Mouse (Mus musculus) liver, adult 2 months (tissue): Measurements from ENCODE around the gene Copb1. TPM values are rescaled to one million over a fixed set of nuclear protein-coding genes. Genes with fewer than 3 reads are reported as not detected.
A peak's percentile ranks its signal among the peaks of the same experiment; 100 is the strongest.

Experiments used
- DNase-seq: peaks from one replicate; pipeline ENCODE4 v3.0.0-alpha.2; 2011; ENCODE audit warnings: low read depth, low spot score; ENCODE audit errors: extremely low read depth
- H3K27ac ChIP-seq: fragments of 200-500 bp; replicated peaks from 2 replicates; pipeline ENCODE4 v1.5.1; 2012; ENCODE audit warnings: low read depth, mild to moderate bottlenecking, control low read depth, inconsistent platforms, low read length; ENCODE audit not compliant: insufficient read depth
- H3K27me3 ChIP-seq: fragments of 200-500 bp; 2 replicates; pipeline ENCODE4 v1.6.1; 2012; ENCODE audit warnings: mild to moderate bottlenecking, moderate library complexity, low read length, inconsistent platforms; ENCODE audit not compliant: control insufficient read depth, insufficient read depth
- H3K36me3 ChIP-seq: fragments of 200-500 bp; 2 replicates; pipeline ENCODE4 v1.6.1; 2012; ENCODE audit warnings: low read length, inconsistent platforms; ENCODE audit not compliant: control insufficient read depth, insufficient read depth
- H3K4me1 ChIP-seq: fragments of 200-500 bp; 2 replicates; pipeline ENCODE4 v1.6.1; 2011; ENCODE audit warnings: low read length; ENCODE audit not compliant: control insufficient read depth, insufficient read depth
- H3K4me3 ChIP-seq: fragments of 200-500 bp; 2 replicates; pipeline ENCODE4 v1.5.1; 2011; ENCODE audit warnings: low read depth, mild to moderate bottlenecking, control low read depth, low read length, moderate library complexity; ENCODE audit not compliant: insufficient read depth
- H3K79me2 ChIP-seq: fragments of 200-500 bp; 2 replicates; pipeline ENCODE4 v1.6.1; 2012; ENCODE audit warnings: inconsistent platforms, mild to moderate bottlenecking, low read length, moderate library complexity; ENCODE audit not compliant: control insufficient read depth, insufficient read depth
- H3K9ac ChIP-seq: fragments of 200-500 bp; 2 replicates; pipeline ENCODE4 v1.6.1; 2012; ENCODE audit warnings: low read depth, mild to moderate bottlenecking, control low read depth, inconsistent platforms, low read length
- CTCF ChIP-seq: fragments of 200-500 bp; IDR thresholded peaks from 2 replicates; pipeline ENCODE4 v1.5.1; 2011; ENCODE audit warnings: low read depth, low read length, control low read depth
- POLR2A ChIP-seq: fragments of 200-500 bp; IDR thresholded peaks from 2 replicates; pipeline ENCODE4 v1.6.1; 2011; ENCODE audit warnings: low read length, control low read depth; ENCODE audit not compliant: insufficient read depth; ENCODE audit errors: extremely low read depth
- WGBS: fragments of 180-500 bp; shearing (Covaris S2); methylation state at CpG from one replicate; pipeline ENCODE4 v1.1.7; 2018; 5-methylcytosine and 5-hydroxymethylcytosine counted together
- polyA plus RNA-seq: library from polyadenylated mRNA; depleted of rRNA; stranded (reverse); fragments of >200 nt; gene quantifications from 2 replicates; pipeline ENCODE4 v1.2.3, GENCODE M21; 2012
- total RNA-seq: library from RNA; depleted of rRNA; stranded (reverse); fragments of >200 nt; gene quantifications from 2 replicates; pipeline ENCODE4 v1.2.3, GENCODE M21; 2014

Gene Copb1
- total and polyA plus RNA-seq, 2 experiments = 20.3 to 82.7 TPM

DNA sequence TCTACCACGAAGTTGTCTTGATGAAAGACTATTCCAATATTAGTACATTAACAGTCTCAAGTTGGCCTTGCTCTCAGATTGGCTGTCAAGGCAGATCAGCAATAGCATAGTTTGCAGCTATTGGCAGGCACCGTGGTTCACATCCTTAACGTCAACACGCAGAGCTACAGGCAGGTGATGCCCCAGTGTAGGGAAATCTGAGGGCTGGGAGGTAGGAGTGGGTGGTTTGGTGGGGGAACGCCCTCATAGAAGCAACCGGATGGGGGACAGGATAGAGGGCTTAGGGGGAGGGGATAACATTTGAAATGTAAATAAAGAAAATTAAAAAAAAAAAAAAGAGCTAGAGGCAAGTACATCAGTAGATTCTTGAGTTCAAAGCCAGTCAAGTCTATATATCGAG lies 20.5 kb downstream of the Copb1 start:
- Histone ChIP-seq H3K27me3 (no peaks in the 10 kb centered on the region), H3K36me3 (peaks cover 59% of the 10 kb centered on the region), H3K27ac (no peak overlapping the region), H3K4me1 (peaks cover 8% of the 10 kb centered on the region), H3K4me3 (no peak overlapping the region), H3K9ac (no peak overlapping the region), H3K79me2 (no peaks in the 10 kb centered on the region; the same call in 1 of the 2 replicates)
- TF ChIP-seq CTCF (no peak), POLR2A (no peak)
- WGBS = 79% methylated on average over 7 of the region's 7 CpGs
- DNase-seq = no peak

DNA sequence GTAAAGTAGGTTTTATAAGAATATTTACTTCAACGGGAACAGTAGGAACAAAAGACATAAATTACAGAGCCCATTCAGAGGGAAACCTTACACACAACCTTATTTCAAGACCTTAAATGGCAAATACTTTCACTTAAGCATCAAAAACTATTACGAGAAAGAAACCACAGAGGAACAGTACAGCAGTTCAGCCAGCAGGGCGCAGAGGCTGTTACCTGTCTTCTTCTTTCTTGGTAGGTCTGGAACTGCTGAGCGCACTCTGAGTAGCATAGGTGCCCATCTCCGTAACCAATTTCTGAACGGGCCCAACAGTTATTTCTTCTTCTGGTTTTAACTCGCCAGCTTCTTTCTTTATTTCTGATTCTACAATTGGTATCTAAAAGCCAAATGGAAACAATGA lies 21.5 kb downstream of the Copb1 start:
- H3K27me3 ChIP-seq = no peaks in the 10 kb centered on the region
- H3K4me1 ChIP-seq = peaks cover 8% of the 10 kb centered on the region
- DNase-seq = no peak
- no peak overlapping the region for H3K4me3 ChIP-seq
- no peaks in the 10 kb centered on the region; the same call in 1 of the 2 replicates for H3K79me2 ChIP-seq
- no peak overlapping the region for H3K27ac ChIP-seq
- TF ChIP-seq POLR2A = no peak
- TF ChIP-seq CTCF = peak; percentile 7; the same call in 1 of the 2 replicates
- peaks cover 60% of the 10 kb centered on the region for H3K36me3 ChIP-seq
- WGBS = 90% methylated on average over 7 of the region's 7 CpGs
- H3K9ac ChIP-seq = no peak overlapping the region

DNA sequence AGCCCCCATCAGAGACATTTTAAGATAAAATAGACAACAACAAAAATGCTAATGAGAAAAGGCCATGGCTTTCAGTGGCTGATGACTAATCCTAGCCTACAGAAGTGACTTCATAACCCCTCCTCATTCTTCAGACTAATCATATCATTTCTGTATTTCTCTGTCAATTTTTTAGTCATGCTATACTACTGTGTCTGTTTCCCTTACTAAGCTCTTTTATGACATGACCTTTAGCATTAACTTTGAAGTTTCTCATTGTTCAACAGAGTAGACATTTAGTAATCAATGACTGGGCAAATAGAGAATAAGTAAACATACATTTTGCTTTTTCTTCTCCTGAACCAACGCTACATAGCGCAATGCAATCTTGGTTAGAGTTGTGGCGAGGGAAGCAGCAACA lies 22.7 kb downstream of the Copb1 start:
- Histone ChIP-seq H3K27me3 (no peaks in the 10 kb centered on the region), H3K79me2 (no peaks in the 10 kb centered on the region; the same call in 1 of the 2 replicates), H3K9ac (no peak overlapping the region), H3K4me1 (peaks cover 8% of the 10 kb centered on the region), H3K36me3 (peaks cover 60% of the 10 kb centered on the region), H3K4me3 (no peak overlapping the region), H3K27ac (no peak overlapping the region)
- WGBS = 28% methylated on average over 3 of the region's 3 CpGs
- peak; percentile 69 for DNase-seq
- TF ChIP-seq POLR2A (no peak), CTCF (no peak)

DNA sequence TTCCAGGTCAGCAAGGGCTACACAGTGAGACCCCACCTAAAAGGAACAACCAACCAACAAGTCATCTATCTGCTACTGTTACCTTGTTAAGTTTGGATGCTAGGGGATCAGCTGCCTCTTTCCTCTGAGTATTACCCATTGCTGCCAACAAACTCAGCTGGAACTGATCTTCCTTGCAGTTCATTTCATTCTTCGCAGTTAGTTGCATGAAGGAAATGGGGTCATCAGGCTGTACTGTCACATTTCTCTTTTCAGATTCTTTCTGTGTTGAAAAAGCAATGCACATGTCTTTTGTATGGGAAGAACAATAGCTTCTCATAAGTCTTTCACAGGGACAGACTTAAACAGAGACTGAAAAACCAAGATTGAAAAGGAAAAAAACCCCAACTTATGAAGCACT lies 28.0 kb downstream of the Copb1 start:
- H3K27me3 ChIP-seq = no peaks in the 10 kb centered on the region
- no peak for DNase-seq
- no peak overlapping the region for H3K4me3 ChIP-seq
- H3K4me1 ChIP-seq = peaks cover 6% of the 10 kb centered on the region; the same call in 1 of the 2 replicates
- TF ChIP-seq POLR2A (no peak), CTCF (no peak)
- H3K36me3 ChIP-seq = peaks cover 56% of the 10 kb centered on the region
- H3K79me2 ChIP-seq = no peaks in the 10 kb centered on the region; the same call in 1 of the 2 replicates
- H3K9ac ChIP-seq = no peak overlapping the region
- no peak overlapping the region for H3K27ac ChIP-seq
- 95% methylated on average over 1 of the region's 1 CpGs for whole genome bisulfite sequencing

DNA sequence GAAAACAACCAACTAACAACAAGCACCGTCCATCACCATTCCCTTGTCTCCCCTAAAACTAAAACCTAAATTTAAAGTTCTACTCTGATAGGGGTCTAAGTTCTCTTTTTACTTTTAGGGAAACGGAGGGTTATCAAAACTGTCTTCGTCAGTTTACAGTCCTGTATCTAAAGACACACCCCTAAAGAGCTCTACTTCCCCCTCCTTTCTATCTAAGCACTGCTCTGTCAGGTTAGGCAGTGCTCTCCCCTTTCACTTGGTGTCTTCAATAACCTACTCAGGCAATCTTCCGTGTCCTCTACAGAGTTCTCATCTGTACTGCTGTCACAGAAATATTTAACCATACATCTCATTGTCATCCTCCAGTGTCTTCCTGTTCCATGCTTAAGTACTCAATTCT lies 34.1 kb downstream of the Copb1 start:
- no peaks in the 10 kb centered on the region for H3K79me2 ChIP-seq
- H3K4me1 ChIP-seq = no peaks in the 10 kb centered on the region
- H3K36me3 ChIP-seq = peaks cover 45% of the 10 kb centered on the region
- H3K9ac ChIP-seq = no peak overlapping the region
- no peaks in the 10 kb centered on the region for H3K27me3 ChIP-seq
- no peak overlapping the region for H3K4me3 ChIP-seq
- TF ChIP-seq CTCF (no peak), POLR2A (no peak)
- 87% methylated on average over 4 of the region's 4 CpGs for WGBS
- DNase-seq = no peak
- H3K27ac ChIP-seq = no peak overlapping the region

DNA sequence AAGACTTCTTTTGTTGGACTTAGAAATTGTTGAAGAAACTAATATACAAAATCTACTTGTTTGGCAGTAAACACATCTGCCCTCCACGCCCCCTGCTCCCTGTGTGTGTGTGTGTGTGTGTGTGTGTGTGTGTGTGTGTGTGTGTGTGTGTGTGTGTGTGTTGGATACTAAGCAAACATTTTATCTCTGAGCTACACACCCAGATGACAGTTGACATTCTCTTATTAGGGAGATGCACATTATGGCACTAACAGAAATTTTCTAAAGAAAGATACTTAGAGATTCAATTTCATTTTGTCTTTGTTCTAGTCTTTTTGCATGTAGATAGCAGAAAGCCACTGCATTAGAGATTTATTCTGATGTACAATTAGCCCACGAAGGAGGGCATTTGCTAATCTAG lies 37.6 kb downstream of the Copb1 start:
- H3K27ac ChIP-seq = no peak overlapping the region
- no peak for DNase-seq
- H3K4me1 ChIP-seq = no peaks in the 10 kb centered on the region
- no peaks in the 10 kb centered on the region for H3K79me2 ChIP-seq
- WGBS = 83% methylated on average over 2 of the region's 2 CpGs
- H3K9ac ChIP-seq = no peak overlapping the region
- peaks cover 55% of the 10 kb centered on the region for H3K36me3 ChIP-seq
- H3K4me3 ChIP-seq = no peak overlapping the region
- no peak for TF ChIP-seq CTCF
- TF ChIP-seq POLR2A = no peak
- no peaks in the 10 kb centered on the region for H3K27me3 ChIP-seq
